Mouse (Mus musculus): ENCODE results near the gene Myo7a.

Gene Myo7a

GRCm38 (mm10) chr7:98119179-98119960 lies at the start of gene Myo7a:
Gene Myo7a (minus strand): TSS chr7:98119524.
- DNase-seq: no peak

- DNase-seq: peak; percentile 55 to 65
Observed at GRCm38 (mm10) chr7:98164999-98165528, 45.7 kb upstream of the Myo7a start.

- DNase-seq: peak; percentile 56 to 74
Observed at GRCm38 (mm10) chr7:98164382-98164998, 45.2 kb upstream of the Myo7a start.

GRCm38 (mm10) chr7:98163700-98164099 lies 44.4 kb upstream of the Myo7a start:
- DNase-seq: no peak

GRCm38 (mm10) chr7:98162239-98162638 lies 42.9 kb upstream of the Myo7a start:
- DNase-seq: no peak

- DNase-seq: no peak
Observed at GRCm38 (mm10) chr7:98160041-98160740, 40.9 kb upstream of the Myo7a start.

GRCm38 (mm10) chr7:98158481-98158880 lies 39.2 kb upstream of the Myo7a start:
- no peak for DNase-seq

GRCm38 (mm10) chr7:98157636-98158332 lies 38.5 kb upstream of the Myo7a start:
- no peak for DNase-seq

GRCm38 (mm10) chr7:98156280-98156665 lies 36.9 kb upstream of the Myo7a start:
- DNase-seq: no peak

- DNase-seq: peak; percentile 75 to 77
Observed at GRCm38 (mm10) chr7:98155546-98156279, 36.4 kb upstream of the Myo7a start.

GRCm38 (mm10) chr7:98153892-98154291 lies 34.6 kb upstream of the Myo7a start:
- DNase-seq: no peak

GRCm38 (mm10) chr7:98153345-98153744 lies 34.0 kb upstream of the Myo7a start:
- DNase-seq: no peak

- no peak for DNase-seq
Observed at GRCm38 (mm10) chr7:98152400-98152799, 33.1 kb upstream of the Myo7a start.

GRCm38 (mm10) chr7:98150525-98150924 lies 31.2 kb upstream of the Myo7a start:
- DNase-seq: no peak

GRCm38 (mm10) chr7:98149802-98150201 lies 30.5 kb upstream of the Myo7a start:
- DNase-seq: no peak

- no peak for DNase-seq
Observed at GRCm38 (mm10) chr7:98148721-98149407, 29.5 kb upstream of the Myo7a start.

GRCm38 (mm10) chr7:98147766-98148165 lies 28.4 kb upstream of the Myo7a start:
- DNase-seq: no peak

- DNase-seq: no peak
Observed at GRCm38 (mm10) chr7:98146447-98146845, 27.1 kb upstream of the Myo7a start.

- DNase-seq: no peak
Observed at GRCm38 (mm10) chr7:98145842-98146446, 26.6 kb upstream of the Myo7a start.

- no peak for DNase-seq
Observed at GRCm38 (mm10) chr7:98145402-98145801, 26.1 kb upstream of the Myo7a start, which contains the start of gene Omp. Gene Omp (minus strand): TSS chr7:98145502.

GRCm38 (mm10) chr7:98142648-98143047 lies 23.3 kb upstream of the Myo7a start:
- no peak for DNase-seq

Data from thymus, postnatal 36 days (tissue).